Mouse (Mus musculus): ENCODE results near the gene Trim17. TPM values are rescaled to one million over a fixed set of nuclear protein-coding genes. Genes with fewer than 3 reads are reported as not detected.

Gene Trim17
- total RNA-seq, 4 experiments from 2014 or later: 0.21 to 0.59 (median 0.46) TPM

GRCm38 (mm10) chr11:58969027-58969426 is 14.5 kb downstream of the Trim17 start:
- DNase-seq: no peak

GRCm38 (mm10) chr11:58969659-58970058 is 15.2 kb downstream of the Trim17 start:
- no peak for DNase-seq

DNA sequence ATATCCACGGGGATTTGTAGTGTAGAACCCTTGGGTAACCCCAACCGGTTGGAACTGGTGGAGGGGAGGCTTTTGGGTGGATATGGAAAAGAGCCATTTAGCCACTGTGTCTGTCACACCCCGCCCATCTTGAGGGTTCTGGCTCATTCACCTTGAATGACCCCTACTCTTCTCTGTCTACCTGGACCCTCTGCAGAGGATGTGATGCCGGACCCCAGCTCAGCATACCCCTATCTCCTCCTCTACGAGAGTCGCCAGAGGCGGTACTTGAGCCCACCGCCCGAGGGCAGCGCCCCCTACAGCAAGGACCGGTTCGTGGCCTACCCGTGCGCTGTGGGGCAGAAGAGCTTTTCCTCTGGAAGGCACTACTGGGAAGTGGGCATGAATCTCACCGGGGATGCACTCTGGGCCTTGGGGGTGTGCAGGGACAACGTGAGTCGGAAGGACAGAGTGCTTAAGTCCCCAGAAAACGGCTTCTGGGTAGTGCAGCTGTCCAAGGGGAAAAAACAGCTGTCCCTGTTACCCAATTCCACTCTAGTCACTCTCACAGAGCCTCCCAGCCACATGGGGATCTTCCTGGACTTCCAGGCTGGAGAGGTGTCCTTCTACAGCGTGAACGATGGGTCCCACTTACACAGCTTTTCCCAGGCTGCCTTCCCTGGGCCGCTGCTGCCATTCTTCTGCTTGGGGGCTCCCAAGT is 16.5 kb downstream of the Trim17 start:
- DNase-seq: no peak

GRCm38 (mm10) chr11:58971796-58972195 is 17.3 kb downstream of the Trim17 start:
- no peak for DNase-seq

DNA sequence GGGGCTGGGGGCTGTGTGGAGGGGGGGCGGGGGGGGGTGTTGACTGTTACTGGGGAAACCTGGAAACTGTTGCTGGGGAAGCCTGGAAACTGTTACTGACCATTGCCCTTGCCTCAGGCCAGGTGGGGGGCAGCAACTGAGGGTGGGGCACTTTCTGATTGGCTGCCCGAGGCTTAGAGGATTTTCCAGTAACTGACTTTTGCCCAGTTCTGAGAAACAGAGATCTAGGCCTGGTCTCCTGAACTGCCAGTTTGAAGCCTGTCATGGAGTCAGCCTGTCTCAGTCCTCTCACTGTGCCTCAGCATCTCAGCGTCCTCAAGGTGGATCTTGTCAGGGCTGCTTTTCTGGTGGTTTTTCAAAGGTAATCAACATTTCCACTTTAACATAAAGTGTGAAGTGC is 19.9 kb downstream of the Trim17 start:
- DNase-seq: no peak

- no peak for DNase-seq
Measured at GRCm38 (mm10) chr11:58977150-58977549, 22.7 kb downstream of the Trim17 start.

GRCm38 (mm10) chr11:58977607-58978026 is 23.1 kb downstream of the Trim17 start:
- DNase-seq: no peak

GRCm38 (mm10) chr11:58978027-58978705 is 23.7 kb downstream of the Trim17 start, which contains the start of gene Trim11:
Gene Trim11, plus strand, starts transcription at chr11:58978093.
- DNase-seq: no peak

- DNase-seq: no peak
Measured at GRCm38 (mm10) chr11:58978706-58979030, 24.2 kb downstream of the Trim17 start.

DNA sequence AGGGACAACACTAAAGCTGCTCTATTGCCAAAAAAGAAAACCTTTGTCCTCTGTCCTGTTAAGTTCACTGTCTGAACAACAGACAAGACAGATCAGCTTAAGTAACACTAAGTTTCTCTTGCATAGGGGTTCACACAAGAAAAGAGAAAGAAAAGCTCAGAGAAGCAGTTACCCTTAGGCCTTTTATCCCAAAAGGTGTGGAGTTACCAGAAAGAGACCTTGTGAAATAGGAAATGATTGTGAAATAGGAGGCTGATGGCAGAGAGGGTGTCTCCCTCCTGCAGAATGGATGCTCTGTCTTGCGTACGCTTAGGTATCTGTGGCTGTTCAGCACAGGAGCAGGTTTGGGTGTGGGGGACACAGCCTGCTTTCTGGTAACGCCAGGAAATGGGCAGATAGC is 24.7 kb downstream of the Trim17 start:
- no peak for DNase-seq

DNA sequence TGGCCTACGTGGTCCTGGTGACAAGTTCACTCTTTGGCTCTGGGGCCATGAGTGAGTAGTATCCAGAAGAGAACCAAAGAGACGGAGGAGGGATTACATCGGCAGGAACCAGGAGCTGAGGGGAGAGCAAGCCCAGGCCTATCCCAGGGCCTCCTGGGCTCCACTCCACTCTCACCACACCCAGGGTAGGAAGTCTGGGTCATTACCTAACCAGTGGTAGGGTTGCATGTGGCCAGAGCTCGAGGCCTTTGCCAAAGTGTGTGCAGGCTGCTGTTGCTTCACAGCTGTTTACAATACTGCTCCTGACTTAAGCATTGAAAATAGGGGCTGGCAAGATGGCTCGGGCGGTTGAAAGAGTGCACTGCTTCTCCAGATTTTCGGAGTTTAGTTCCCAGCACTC is 25.2 kb downstream of the Trim17 start:
- no peak for DNase-seq

DNA sequence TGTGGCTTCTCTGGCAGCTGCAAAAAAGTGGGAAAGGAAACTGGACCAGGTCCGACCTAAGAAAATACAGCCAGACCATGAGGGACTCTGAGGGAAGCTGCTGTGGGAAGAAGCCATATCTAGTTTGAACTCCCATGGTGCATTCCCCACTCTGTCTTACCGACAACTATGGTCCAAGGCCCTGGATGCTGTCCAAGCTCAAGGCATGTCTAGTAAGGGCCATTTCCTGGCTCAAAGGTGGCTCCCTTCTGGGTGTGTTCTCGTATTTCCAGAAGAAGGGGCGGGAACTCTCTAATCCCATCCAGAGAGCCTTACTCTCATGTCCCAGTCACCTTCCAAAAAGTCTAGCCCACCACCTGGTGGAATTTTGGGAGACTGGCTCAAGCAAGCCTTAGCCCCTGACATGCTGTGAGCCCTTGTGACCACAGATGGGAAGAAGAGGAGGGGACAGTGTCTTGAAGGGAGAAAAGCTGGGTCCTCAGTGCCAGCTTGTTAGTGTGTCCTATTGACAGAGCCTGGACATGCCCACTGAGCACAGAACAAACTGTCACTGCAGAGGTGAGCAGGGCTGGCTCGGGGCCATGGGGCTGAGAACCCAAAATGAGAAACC is 26.0 kb downstream of the Trim17 start:
- no peak for DNase-seq

DNA sequence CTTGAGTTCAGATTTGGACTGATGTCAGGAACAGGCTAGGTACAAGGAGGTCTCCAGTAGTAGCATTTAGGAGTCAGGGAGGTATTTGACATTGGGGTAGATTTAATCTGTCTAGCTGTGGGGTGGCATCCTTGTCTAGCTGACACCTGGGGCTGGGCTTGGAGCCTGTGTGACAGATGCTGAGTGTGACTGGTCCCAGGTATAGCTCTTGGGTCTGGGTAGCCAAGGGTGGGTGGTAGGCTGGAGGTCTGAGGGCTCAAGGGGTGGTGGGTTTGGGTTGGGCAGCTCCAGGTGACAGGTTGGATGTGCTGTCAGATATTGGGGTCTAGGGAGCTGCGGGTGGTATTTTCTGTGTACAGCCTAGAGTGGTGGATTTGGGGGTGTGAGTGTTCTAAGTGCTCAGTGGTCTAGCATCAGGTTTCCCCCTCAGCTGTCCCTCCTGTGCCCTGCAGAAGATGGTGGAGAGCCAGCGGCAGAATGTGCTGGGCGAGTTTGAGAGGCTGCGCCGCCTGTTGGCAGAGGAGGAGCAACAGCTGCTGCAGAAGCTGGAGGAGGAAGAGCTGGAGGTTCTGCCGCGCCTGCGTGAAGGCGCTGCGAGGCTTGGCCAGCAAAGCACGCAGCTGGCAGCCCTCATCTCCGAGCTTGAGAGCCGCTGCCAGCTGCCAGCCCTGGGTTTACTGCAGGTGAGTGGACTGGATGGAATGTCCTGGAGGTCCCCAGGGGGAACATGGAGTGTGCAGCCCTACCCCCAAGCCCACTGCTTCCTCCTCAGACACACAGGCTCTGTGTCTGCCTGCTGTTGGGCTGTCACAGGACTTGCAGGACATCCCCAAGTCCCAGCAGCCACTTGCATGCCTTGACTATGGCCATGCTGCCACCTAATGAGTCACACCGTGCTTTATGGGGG is 27.3 kb downstream of the Trim17 start:
- DNase-seq: no peak

- no peak for DNase-seq
Measured at GRCm38 (mm10) chr11:58982471-58983097, 28.1 kb downstream of the Trim17 start.

DNA sequence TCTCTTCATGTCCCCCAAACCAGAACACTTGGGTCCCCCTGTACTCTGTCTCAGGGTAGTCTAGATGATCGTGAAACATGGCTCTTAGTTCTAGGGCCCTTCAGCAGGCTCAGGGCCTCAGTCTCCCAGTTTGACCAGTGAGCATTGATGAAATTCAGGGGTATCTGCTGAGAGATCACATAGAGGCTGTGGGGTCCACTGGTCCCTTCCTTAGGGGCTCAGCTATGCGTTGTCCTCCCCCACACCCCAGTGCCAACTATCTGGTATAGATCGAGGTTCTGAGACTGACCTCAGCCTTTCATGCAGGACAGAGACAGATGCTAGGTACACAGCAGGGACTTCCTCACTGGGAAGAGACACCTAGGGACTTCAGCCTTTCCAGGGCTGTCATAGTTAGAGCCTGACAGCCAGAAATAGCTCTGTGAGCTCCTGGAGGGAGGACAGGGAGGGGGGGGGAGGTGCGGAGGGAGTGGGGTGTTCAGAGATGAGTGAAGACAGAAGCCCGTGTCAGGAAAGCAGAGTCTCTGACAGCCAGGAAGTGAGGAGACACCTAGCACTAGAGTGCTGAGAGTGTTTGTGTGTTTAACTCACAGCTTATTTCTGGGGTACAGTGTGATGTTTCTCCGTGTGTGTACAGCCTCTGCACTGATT is 29.3 kb downstream of the Trim17 start:
- DNase-seq: no peak

- no peak for DNase-seq
Measured at GRCm38 (mm10) chr11:58984657-58985056, 30.2 kb downstream of the Trim17 start.

DNA sequence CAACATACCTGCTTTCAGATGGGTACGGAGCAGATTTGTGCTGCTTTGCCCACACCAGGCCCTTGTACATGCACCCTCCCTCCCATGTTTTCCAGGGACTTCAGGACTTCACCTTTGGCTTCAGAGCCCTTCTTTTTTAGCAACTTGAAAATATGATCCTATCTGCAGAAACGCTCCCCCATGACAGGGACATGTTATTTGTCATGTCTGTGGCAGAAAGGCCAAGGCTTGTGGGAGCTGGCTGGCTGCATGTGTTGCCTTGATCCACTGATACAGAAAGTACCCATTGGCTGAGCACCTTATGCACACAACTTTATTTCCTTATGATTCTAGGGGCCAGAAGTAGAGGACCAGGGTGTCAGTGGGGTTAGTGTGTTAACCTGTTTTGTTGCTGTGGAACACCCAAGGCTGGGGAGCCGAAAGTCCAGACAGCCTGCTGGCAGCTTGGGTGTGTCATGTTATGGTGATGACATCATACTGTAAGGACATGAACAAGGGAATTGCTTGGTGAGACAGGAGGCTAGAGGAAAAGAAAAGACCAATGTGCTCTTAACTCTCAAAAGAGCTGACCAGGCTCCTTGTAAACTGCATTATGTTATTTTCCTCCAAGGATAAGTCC is 30.9 kb downstream of the Trim17 start:
- no peak for DNase-seq

- no peak for DNase-seq
Measured at GRCm38 (mm10) chr11:58989166-58989565, 34.7 kb downstream of the Trim17 start.

DNA sequence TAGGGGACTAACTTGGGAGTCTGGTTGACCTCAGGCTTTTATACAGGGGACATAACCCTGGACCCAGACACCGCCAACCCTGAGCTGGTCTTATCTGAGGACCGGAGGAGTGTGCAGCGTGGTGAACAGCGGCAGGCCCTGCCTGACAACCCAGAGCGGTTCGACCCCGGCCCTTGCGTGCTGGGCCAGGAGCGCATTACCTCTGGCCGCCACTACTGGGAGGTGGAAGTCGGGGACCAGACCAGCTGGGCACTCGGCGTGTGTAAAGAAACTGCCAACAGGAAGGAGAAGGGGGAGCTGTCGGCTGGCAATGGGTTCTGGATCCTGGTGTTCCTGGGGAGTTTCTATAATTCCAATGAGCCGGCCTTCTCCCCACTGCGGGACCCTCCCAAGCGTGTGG is 35.7 kb downstream of the Trim17 start:
- no peak for DNase-seq

- DNase-seq: no peak
Measured at GRCm38 (mm10) chr11:58990794-58991193, 36.3 kb downstream of the Trim17 start.

- no peak for DNase-seq
Measured at GRCm38 (mm10) chr11:58991911-58992310, 37.4 kb downstream of the Trim17 start.

Measured in adrenal gland, adult 8-10 months (tissue).